In the genomic region with DNA sequence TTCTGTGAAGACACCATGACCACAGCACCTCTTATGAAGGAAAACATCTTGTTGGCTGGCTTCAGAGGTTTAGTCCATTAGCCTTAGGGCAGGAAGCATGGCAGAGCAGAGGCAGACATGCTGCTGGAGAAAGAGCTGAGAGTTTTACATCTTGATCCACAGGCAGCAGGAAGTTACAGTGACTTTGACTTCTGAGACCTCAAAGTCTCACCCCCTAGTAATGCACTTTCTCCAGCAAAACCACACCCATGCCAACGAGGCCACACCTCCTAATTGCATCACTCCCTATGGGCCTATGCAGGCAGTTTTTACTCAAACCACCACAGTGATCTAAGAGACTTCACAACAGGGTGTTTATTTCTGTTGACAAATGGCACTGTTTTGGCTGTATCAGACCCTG, we compare ENCODE assay signal across 9 mouse cellular contexts. TPM values are rescaled to one million over a fixed set of nuclear protein-coding genes. Genes with fewer than 3 reads are reported as not detected.
DNase-seq lines count a peak whose midpoint lies in the region; ATAC-seq and TF ChIP-seq lines count a peak whose summit lies in the region.
"Had no signal": no experiment of that assay in that cellular context is flagged by ENCODE, and none has a peak within 500 bp of the region (broad histone marks: within the 10 kb centered on the region; RNA-seq: fewer than 3 reads in every experiment).

No protein-coding gene starts in this region.

- 0 out of 2 replicates have a peak, but pooled peaks cover 1% of the 10 kb centered on the region for H3K79me2 ChIP-seq in heart, adult 2 months (replicated peaks; ENCODE audit: control insufficient read depth, insufficient read depth, low read length)

- H3K9me3 ChIP-seq in liver, embryonic 13.5 days (replicated peaks) = no peaks in the 10 kb centered on the region
- H3K9me3 ChIP-seq in forebrain, postnatal 0 days (ENCODE audit: low read length) = no peaks in the 10 kb centered on the region
- H3K9me3 ChIP-seq: liver, embryonic 15.5 days had no signal

- H3K36me3 ChIP-seq in heart, adult 2 months (ENCODE audit: control insufficient read depth, insufficient read depth, low read length) = no peaks in the 10 kb centered on the region
- 0 out of 2 replicates have a peak, but pooled peaks cover 11% of the 10 kb centered on the region for H3K36me3 ChIP-seq in liver, embryonic 13.5 days
- 0 out of 2 replicates have a peak, but pooled peaks cover 4% of the 10 kb centered on the region for H3K36me3 ChIP-seq in forebrain, postnatal 0 days (ENCODE audit: insufficient read depth)

- intact Hi-C loops in heart, adult 2 months (cut with DNase I) = no loop called here
- intact Hi-C loops in heart, postnatal 25 days (cut with DNase I) = loop anchor here (5.0 kb wide), 1 partner anchor 53 kb away; no protein-coding TSS in a partner anchor

- WGBS in heart, adult 2 months = 30% methylated on average over 1 of the region's 1 CpGs
- 15% methylated on average over 1 of the region's 1 CpGs for WGBS in liver, embryonic 13.5 days (ENCODE audit: insufficient replicate concordance)
- WGBS in forebrain, postnatal 0 days = 78% methylated on average over 1 of the region's 1 CpGs

- peaks cover 1% of the 10 kb centered on the region; the same call in 1 of the 2 replicates for H3K4me1 ChIP-seq in heart, adult 2 months (ENCODE audit: control insufficient read depth, insufficient read depth, low read length)
- peaks cover 25% of the 10 kb centered on the region for H3K4me1 ChIP-seq in liver, embryonic 13.5 days (replicated peaks)
- no peaks in the 10 kb centered on the region for H3K4me1 ChIP-seq in forebrain, postnatal 0 days (ENCODE audit: insufficient read depth)

- H3K27ac ChIP-seq in heart, adult 2 months = no peak overlapping the region
- peak overlapping the region; percentile 55 for H3K27ac ChIP-seq in liver, embryonic 13.5 days
- no peak overlapping the region for H3K27ac ChIP-seq in forebrain, postnatal 0 days (ENCODE audit: low read depth, low read length)
- H3K27ac ChIP-seq: liver, embryonic 15.5 days had no signal

- TF ChIP-seq POLR2A in heart, adult 2 months (IDR thresholded peaks at IDR 0.05; ENCODE audit: insufficient read depth, low read depth, low read length) = no peak

- no peak for TF ChIP-seq CTCF in heart, adult 2 months (IDR thresholded peaks at IDR 0.05)
- TF ChIP-seq CTCF in forebrain, postnatal 0 days (IDR thresholded peaks at IDR 0.05; ENCODE audit: low read depth) = no peak

- no peak for ATAC-seq in liver, embryonic 13.5 days (ENCODE audit: low read depth)
- ATAC-seq in forebrain, postnatal 0 days = no peak

- H3K4me3 ChIP-seq in heart, adult 2 months = no peak overlapping the region
- H3K4me3 ChIP-seq in liver, embryonic 13.5 days (replicated peaks) = no peak overlapping the region
- H3K4me3 ChIP-seq in forebrain, postnatal 0 days (ENCODE audit: low read depth, low read length) = no peak overlapping the region
- H3K4me3 ChIP-seq: liver, embryonic 15.5 days had no signal

- H3K27me3 ChIP-seq in heart, adult 2 months (ENCODE audit: control insufficient read depth, insufficient read depth, low read length) = no peaks in the 10 kb centered on the region
- no peaks in the 10 kb centered on the region for H3K27me3 ChIP-seq in liver, embryonic 13.5 days
- no peaks in the 10 kb centered on the region for H3K27me3 ChIP-seq in forebrain, postnatal 0 days (ENCODE audit: insufficient read depth, low read length)
- H3K27me3 ChIP-seq: liver, embryonic 15.5 days had no signal

- DNase-seq in heart, adult 2 months = peak; percentile 51 to 57
- DNase-seq in heart, postnatal 25 days (ENCODE audit: low spot score) = no peak
- peak; percentile 86 for DNase-seq in c-Kit-positive CD71-negative TER-119-negative erythroid progenitor cells, embryonic 14.5 days (ENCODE audit: low read depth)
- peak; percentile 43 for DNase-seq in liver, embryonic 13.5 days
- peak; percentile 9 to 72 for DNase-seq in spleen, postnatal 10 days (ENCODE audit: low spot score in 2 of 2)
- DNase-seq in forebrain, postnatal 0 days = no peak
- DNase-seq in ovary, postnatal 14 days (ENCODE audit: low spot score) = no peak
- no peak for DNase-seq in frontal cortex, postnatal 25 days (ENCODE audit: low spot score in 2 of 2)

- TF ChIP-seq EP300 in heart, adult 2 months (IDR thresholded peaks at IDR 0.05; ENCODE audit: insufficient read depth, low read depth, low read length) = no peak

- no peak overlapping the region for H3K9ac ChIP-seq in heart, adult 2 months (ENCODE audit: low read depth, low read length)
- H3K9ac ChIP-seq in liver, embryonic 13.5 days = no peak overlapping the region
- no peak overlapping the region for H3K9ac ChIP-seq in forebrain, postnatal 0 days
- H3K9ac ChIP-seq: liver, embryonic 15.5 days had no signal

- no peak overlapping the region for H3K4me2 ChIP-seq in liver, embryonic 13.5 days
- H3K4me2 ChIP-seq in forebrain, postnatal 0 days (ENCODE audit: low read depth) = no peak overlapping the region
- H3K4me2 ChIP-seq: liver, embryonic 15.5 days had no signal

RNA-seq across cellular contexts. Expression of a gene that starts 53.1 kb away (rescaled TPM):
- not detected for total RNA-seq in heart, adult 2 months (2021)
- 0.51 and 2.3 TPM in 2 replicates for polyA plus RNA-seq in heart, adult 2 months (2012; rRNA removed)
- not detected for total RNA-seq in heart, postnatal 25 days (2021)
- 2,174 and 2,280 TPM in 2 replicates for polyA plus RNA-seq in liver, embryonic 13.5 days (2015; fragmentation: Nextera tagmentation; extraction: Ambion mirVana)
- total RNA-seq in forebrain, postnatal 0 days (2014; rRNA removed) = 1.1 and 1.4 TPM in 2 replicates
- polyA plus RNA-seq in forebrain, postnatal 0 days (2015; fragmentation: Nextera tagmentation; extraction: Ambion mirVana) = 2.3 and 3.0 TPM in 2 replicates

Comparison
In these comparisons a context has a peak if more than half of its experiments do, and no peak if none do; other contexts are left out.
1. DNase-seq: peak in heart, adult 2 months (2 of 2), c-Kit-positive CD71-negative TER-119-negative erythroid progenitor cells, embryonic 14.5 days (single experiment), liver, embryonic 13.5 days (single experiment) and spleen, postnatal 10 days (2 of 2); none in heart, postnatal 25 days (single experiment), forebrain, postnatal 0 days (single experiment), ovary, postnatal 14 days (single experiment) and frontal cortex, postnatal 25 days (0 of 2).